Mouse (Mus musculus): Measurements from ENCODE around the gene Zbtb8a.
"Not testable (repeated sequence)": the region's sequence is repeated elsewhere in the genome, so short reads cannot be mapped to it uniquely, and the experiment has no call there.

The Zbtb8a gene

GRCm38 (mm10) chr4:129376961-129377545 is 863 bp downstream of the Zbtb8a start:
- no peak for DNase-seq (ENCODE audit: low read depth, low spot score)

DNA sequence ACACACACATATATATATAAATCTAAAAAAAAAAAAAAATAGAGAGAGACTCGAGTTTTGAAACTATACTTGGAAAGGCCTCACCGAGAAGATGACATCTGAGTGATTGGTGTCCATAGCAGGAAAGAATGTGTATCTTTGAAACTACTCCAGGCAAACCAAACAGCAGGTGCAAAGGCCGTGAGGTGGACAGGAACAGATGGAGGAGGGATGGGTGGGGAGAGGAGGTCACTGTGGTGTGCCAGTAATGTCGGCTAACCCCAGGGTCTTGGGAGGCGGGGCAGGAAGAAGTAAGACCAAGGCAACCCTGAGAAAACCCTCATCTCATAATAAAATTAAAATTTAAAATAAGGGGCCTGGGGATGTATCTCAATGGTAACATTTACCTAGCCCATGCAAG is 2.1 kb downstream of the Zbtb8a start:
- DNase-seq (ENCODE audit: low read depth, low spot score): no peak

DNA sequence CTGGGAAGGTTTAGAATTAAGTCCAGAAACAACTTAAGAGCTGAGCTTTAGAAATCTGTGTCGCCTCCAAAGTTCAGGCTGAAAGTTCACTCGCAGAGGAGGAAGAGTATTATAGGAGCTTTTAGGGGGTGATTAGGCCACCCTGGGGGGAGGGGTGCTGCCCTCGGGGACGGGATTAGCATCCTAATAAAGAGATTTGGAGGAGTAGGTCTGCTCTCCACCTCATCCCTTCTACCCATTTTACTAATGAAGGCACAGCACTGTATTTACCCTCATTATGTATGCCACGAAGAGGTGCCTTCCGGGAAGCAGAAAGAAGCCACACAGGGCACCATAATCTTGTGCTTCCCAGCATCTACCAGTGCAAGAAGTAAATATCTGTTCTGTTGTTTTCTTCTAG is 2.9 kb downstream of the Zbtb8a start:
- no peak for DNase-seq (ENCODE audit: low read depth, low spot score)

- DNase-seq (ENCODE audit: low read depth, low spot score): no peak
Measured at GRCm38 (mm10) chr4:129374219-129374755, 3.6 kb downstream of the Zbtb8a start.

- no peak for DNase-seq (ENCODE audit: low read depth, low spot score)
Measured at GRCm38 (mm10) chr4:129373202-129373976, 4.5 kb downstream of the Zbtb8a start.

GRCm38 (mm10) chr4:129371391-129371790 is 6.5 kb downstream of the Zbtb8a start:
- DNase-seq (ENCODE audit: low read depth, low spot score): no peak

- no peak for DNase-seq (ENCODE audit: low read depth, low spot score)
Measured at GRCm38 (mm10) chr4:129365224-129365623, 12.7 kb downstream of the Zbtb8a start.

GRCm38 (mm10) chr4:129364379-129364778 is 13.5 kb downstream of the Zbtb8a start:
- no peak for DNase-seq (ENCODE audit: low read depth, low spot score)

DNA sequence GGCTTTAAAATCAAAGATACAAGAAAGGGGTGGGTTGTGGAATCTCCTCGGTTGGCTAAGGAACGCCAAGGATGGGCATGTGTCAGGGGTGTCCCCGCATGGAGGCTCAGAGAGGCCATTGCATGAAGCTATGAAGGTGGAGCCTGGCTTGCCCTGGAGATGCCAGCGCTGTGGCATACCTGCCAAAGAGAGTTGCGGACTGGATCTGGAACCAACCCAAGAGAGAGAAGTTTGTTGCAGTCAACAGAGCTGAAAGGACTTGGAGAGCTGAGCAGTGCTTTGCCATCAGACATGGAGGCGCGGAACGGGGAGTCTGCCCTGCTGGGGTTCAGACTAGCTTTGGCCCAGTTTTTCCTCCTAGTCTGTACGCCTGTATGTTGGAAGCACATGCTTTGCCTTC is 14.5 kb downstream of the Zbtb8a start:
- no peak for DNase-seq (ENCODE audit: low read depth, low spot score)

GRCm38 (mm10) chr4:129362771-129363170 is 15.1 kb downstream of the Zbtb8a start:
- no peak for DNase-seq (ENCODE audit: low read depth, low spot score)

DNA sequence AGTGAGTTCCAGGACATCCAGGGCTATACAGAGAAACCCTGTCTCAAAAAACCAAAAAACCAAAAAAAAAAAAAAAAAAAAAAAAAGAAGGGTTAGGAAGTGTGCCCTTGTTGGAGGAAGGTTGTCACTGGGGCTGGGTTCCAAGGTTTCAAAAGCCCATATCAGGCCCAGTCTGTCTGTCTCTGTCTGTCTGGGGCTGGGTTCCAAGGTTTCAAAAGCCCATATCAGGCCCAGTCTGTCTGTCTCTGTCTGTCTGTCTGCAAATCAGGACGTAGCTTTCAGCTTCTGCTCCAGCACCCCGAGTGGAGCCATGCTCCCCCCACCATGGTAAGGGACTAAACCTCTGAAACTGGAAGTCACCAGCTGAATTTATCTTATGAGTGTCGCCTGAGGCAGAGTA is 15.7 kb downstream of the Zbtb8a start:
- not testable (repeated sequence) for DNase-seq (ENCODE audit: low read depth, low spot score)

DNA sequence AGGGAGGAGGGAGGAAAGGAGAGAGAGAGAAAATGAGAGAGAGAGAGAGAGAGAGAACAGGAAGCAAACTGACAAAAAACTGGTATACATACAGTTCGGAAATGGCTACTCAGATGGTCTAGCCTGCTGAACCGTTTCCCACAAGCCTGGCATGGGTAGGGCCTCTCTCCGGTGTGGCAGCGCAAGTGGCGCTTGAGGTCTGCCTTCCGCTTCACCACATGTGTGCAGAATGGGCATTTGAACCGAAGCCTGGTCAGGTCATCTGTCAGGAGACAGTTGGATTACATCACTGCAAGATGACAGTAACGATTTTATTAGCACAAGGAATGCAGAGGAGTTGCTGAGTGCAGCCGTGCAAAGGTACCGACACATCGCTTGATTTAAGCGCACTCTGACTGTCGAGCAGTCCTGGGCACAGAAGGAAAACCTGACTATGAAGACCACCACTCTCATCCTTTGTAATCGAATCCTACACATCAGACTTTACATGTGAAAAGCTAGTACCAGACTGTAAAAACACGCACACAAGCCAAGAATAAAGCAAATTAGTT is 20.2 kb downstream of the Zbtb8a start:
- no peak for DNase-seq (ENCODE audit: low read depth, low spot score)

GRCm38 (mm10) chr4:129354236-129354635 is 23.7 kb downstream of the Zbtb8a start:
- DNase-seq (ENCODE audit: low read depth, low spot score): no peak

DNA sequence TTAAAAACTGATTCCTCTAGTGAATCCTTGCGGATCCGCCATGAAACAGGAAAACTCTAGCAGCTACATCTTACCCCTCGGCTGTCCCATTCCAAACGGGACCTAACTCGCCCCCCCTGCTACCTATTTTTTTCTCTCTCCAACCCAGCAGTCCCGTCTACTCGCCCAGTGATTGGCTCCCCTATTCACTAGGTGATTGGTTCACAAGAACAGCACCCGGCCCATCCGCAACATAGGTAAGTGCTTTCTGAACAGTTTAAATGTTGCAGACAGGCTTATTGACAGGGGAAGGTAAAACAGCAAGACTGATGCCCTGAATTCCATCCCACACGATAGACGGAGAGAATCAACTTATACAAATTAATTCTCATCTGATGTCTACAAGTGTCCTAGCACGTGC is 24.7 kb downstream of the Zbtb8a start:
- DNase-seq (ENCODE audit: low read depth, low spot score): no peak

DNA sequence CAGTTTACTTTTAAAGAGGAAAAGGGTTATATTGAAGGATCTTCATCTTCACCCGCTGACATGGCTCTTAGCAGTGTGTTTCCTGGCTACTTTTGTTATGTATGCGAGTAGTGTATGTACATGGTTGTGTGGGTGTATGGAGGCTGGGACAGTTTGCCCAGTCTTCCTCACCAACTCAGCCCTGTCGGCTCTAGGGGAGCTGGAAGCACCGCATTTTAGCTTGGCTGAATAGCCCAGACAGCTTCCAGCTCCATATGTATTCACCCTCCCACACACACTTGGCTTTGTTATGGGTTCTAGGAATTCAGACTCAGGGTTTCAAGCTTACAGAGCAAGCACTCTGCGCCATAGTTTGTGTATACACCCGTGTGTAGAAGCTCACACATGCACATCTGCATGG is 26.8 kb downstream of the Zbtb8a start:
- DNase-seq (ENCODE audit: low read depth, low spot score): no peak

- DNase-seq (ENCODE audit: low read depth, low spot score): no peak
Measured at GRCm38 (mm10) chr4:129350644-129351043, 27.3 kb downstream of the Zbtb8a start.

DNA sequence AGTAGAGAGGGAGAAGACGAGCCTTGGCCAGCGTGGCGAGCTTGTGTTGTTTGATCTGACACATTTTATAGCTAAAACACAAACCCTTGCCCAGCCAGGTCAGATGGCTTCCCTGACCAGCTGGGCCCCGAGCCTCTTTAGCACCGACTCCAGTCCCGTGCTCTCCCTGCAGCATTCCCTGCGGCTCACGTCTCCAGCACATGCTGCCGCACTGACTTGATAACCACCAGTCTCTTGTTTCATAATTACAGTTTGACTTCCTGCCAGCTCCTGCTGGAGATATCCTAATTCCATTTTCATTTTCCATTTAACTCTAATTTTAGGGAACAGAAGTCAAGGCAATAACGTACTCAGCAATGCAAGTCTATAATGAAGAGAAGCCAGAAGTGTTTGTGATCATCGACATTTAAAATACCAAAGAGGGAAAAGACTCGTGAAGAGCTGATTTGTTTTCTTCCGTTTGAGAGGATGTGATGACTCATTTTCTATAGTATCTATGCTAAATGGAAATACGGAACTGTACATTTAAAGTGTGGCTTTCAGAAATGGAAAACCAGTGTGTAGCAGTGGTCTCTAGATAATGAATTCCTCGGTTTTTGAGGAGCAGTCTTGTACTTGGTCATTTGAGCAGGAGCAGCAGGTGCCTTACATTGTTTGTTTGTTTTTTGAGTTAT is 31.3 kb downstream of the Zbtb8a start:
- no peak for DNase-seq (ENCODE audit: low read depth, low spot score)

- DNase-seq (ENCODE audit: low read depth, low spot score): no peak
Measured at GRCm38 (mm10) chr4:129342705-129343104, 35.2 kb downstream of the Zbtb8a start.

DNA sequence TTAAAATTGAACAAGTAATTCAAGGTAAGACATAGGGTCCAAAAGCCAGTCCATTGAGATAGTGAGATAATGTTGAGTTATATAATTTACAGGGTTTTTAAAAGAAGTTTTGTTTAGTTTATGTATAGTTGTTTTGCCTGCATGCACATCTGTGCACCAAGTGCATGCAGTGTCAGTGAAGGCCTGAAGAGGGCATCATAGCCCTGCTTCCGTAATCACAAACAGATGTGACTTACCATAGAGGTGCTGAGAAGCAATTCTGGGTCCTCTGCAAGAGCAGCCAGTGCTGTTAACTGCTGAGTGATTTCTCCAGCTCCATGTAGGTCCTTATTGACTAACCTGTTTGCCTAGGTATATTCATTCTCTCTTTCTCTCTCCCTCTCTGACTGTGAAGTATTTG is 36.0 kb downstream of the Zbtb8a start:
- peak; percentile 26 for DNase-seq (ENCODE audit: low read depth, low spot score)

- no peak for DNase-seq (ENCODE audit: low read depth, low spot score)
Measured at GRCm38 (mm10) chr4:129339743-129340142, 38.2 kb downstream of the Zbtb8a start.

GRCm38 (mm10) chr4:129336291-129336690 is 41.6 kb downstream of the Zbtb8a start:
- no peak for DNase-seq (ENCODE audit: low read depth, low spot score)
